Mouse (Mus musculus): ENCODE data around the gene Prkrip1.
"Not testable (repeated sequence)": the region's sequence is repeated elsewhere in the genome, so short reads cannot be mapped to it uniquely, and the experiment has no call there.

DNA sequence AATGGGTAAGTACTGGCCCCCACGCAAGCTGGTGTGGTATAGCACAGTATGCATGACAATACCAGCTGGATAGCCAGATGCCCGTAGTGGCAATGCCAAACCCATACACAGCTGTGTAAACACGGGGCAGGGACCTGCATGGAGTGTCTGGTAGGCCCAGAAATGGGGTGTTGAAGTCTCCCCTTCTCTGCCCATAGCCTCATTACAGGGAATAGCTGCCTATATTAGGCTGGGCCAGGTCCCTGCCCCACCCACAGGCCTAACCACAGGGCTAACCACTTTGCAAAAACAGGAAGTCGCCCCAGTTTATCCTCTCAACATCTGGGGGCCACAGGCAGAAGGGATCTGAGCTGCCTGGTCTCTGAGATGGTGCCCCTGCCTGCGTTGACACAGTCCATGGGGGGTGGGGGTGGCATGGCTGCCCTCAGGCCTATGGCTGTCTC is 49.6 kb downstream of the Prkrip1 start:
- not testable (repeated sequence) for TF ChIP-seq CTCF, EP300 (IDR thresholded peaks at IDR 0.05; ENCODE audit: low read depth)
